Mouse (Mus musculus) spleen, embryonic (tissue): ENCODE data around the gene Ndufs2.

Source experiments
- CTCF ChIA-PET: fragments of 350-600 bp; sonication (Branson Sonifier 250); formaldehyde crosslinking; loops from one replicate; lab custom pipeline; 2022; lab: Charles Lee

The Ndufs2 gene

GRCm38 (mm10) chr1:171204249-171204644, 46.9 kb downstream of the Ndufs2 start:
- CTCF ChIA-PET: no interaction called here

DNA sequence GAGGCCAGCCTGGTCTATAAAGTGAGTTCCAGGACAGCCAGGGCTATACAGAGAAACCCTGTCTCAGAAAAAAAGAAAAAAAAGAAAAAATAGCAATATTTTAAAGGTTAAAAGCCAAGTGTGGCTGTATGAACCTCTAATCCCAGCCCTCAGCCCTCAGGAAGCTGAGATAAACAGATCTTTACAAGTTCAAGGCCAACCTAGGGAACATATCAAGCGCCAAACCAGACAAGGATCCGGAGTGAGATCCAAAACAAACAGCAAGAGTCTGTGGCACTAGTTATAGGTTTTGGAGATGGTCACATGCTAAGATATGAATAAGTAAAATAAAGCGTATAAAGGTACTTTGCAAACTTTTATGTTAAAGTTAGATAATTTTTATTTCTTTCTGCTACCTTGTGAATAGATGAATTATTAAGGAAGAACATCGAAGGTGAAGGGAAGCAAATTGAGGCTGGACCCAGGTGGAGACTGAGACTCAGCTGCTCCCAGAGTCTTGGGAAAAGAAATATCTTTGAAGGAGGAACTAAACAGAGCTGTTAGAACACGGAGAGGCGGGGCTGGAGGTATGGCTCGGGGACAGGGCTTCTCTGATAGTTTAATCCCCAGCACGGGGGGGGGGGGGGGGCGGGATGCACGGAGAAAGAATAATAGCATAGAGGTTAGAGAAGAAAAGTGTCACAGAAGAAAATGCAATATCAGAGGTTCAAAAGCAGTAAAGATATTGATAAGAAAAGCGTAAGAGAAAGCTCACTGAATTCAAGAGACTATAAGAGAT, 47.5 kb downstream of the Ndufs2 start:
- CTCF ChIA-PET: no interaction called here

DNA sequence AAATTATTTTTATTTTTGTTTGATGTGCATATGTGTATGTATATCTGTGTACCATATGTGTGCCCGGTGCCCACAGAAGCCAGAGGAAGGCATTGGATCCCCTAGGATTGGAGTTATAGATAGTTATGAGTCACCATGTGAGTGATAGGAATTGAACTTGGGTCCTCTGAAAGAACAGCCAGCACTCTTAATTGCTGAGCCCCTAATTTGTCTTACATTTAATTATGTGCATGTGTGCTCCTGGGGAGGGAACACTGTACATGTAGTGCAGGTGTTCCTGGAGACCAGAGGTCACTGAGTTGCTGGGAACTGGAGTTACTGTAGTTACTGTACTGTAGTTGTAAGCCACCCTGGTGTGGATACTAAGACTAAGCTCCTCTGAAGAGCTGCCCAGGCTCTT, 50.4 kb downstream of the Ndufs2 start:
- CTCF ChIA-PET: no interaction called here

- CTCF ChIA-PET: interaction anchor here (0.6 kb wide), 2 partner anchors 15 to 462 kb away, joined by 3 read pairs; no protein-coding TSS in a partner anchor
Measured at GRCm38 (mm10) chr1:171199532-171199931, 51.7 kb downstream of the Ndufs2 start.

GRCm38 (mm10) chr1:171195887-171196397, 55.2 kb downstream of the Ndufs2 start, which contains the start of gene Pcp4l1:
Pcp4l1 (minus strand) TSS chr1:171196268.
- CTCF ChIA-PET: interaction anchor here (0.5 to 1.2 kb wide), 2 partner anchors 33 to 371 kb away, joined by 3 read pairs; no protein-coding TSS in a partner anchor

DNA sequence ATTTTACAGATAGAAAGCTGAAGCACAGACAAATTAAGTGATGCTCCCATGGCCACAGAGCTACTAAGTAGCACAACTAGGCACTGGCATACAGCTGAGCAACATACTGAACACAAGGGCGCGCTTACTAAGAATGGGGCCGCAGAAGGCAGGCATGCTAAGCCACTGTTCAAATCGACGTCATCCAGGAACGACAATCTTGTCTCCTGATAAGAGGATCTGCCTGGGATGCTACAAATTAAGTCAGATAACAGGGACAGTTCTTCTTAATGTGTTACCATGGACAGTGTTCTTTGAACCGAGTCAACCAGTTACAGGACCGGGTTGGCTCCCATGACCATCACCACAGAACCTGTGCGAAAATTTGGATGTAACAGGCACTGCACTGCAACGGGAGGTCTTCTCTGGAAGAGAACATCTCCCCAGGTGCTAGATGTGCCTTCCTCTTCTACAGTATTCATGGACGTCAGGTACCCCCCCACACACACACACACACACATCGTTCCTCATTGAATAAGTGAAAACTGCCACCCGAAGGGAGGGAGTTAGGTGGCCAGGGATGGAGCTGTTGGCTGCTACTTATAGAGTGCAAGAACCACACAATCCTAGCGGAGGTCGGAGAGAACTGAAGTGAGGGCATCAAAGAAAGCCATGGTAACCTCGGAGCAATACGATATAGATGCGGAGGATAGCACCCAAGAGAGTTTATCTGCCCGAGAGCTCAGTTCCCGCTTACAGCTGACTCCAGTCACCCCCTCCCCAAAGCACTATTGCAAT, 56.0 kb downstream of the Ndufs2 start:
- CTCF ChIA-PET: interaction anchor here (1.2 kb wide), 1 partner anchor 32 kb away, joined by 3 read pairs; no protein-coding TSS in a partner anchor

- CTCF ChIA-PET: no interaction called here
Measured at GRCm38 (mm10) chr1:171193911-171194830, 57.0 kb downstream of the Ndufs2 start.

DNA sequence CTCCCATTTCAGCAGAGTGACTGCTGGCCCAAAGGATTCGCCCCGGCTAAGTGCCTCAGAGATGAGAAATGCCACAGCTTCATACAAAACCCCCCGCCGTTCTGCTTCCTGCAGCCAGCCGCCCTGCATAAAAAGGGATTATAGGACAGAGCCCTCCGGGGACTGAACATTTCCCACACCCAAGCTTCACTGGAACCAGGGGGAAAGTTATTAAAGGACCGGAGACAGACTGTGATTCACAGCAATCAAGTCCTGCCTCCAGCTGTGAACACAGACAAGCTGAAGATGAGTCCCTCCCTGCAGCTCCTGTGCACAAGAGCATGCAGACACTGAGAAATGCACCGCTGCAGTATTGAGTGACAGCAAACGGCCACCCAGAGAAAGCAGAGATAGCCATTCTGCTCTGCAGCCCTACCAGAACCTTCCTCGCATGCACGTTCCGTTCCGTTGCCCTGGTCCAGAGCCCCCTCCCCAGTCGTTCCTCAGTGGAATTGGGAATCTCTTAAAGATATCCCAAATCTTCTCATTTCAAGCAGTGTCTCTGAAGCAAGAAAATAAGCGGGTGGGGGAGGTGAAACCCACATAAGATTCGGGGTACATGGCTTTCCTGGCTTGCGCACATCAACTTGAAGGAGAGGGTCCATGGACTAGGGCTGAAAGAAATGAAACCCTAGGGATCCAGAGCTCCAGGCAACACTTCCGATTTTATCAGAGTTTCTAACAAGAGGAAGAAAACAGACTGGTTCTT, 57.9 kb downstream of the Ndufs2 start:
- CTCF ChIA-PET: no interaction called here

DNA sequence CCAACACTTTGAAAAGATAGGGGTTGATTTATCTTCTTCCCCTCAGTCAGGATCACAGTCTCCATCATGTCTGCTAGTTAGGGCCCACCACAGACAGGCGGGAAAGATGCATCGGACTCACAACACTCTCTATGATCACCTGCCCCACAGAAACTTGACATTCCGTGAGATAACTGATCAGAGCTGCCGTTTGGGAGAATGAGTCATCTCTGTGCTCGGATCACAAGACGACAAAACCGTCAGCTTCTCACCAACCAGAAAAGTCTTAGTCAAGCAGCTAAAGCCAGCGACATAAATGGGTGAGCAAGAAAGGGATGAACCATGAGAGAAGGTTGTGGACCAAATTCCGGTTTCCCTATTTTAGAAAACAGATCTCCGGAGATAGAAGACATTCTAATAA, 58.9 kb downstream of the Ndufs2 start:
- CTCF ChIA-PET: no interaction called here

GRCm38 (mm10) chr1:171190832-171191231, 60.4 kb downstream of the Ndufs2 start:
- CTCF ChIA-PET: interaction anchor here (0.7 kb wide), 1 partner anchor 132 kb away, joined by 6 read pairs; no protein-coding TSS in a partner anchor

DNA sequence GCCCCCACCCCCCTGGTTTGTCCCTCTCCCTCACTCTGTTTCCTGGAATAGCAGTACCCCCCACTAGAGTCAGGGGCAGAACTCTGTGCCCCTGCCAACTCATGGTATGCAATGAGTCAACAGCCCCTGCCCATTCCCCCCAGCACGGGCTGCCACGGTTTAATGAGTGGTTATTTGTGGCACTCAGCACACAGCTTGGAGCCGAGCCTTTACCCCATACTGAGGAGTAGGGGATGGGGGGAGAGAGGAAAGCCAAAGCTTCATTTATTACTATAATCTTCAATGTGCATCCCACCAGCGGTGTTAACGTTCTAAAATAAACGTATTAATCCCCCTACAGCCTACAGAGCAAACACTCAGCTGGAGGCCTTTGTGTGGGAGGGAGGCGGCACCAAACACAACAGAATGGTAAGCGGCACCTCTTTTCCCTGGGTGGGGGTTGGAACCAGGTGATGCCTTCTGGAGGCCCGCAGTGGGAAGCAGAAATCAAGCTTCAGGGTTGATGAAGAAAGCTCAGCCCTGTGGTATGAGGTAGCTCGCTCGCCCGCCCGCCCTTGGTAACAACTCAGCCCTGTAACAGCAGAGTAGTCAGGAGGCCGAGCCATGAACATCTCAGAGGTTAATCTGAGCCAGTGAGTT, 61.6 kb downstream of the Ndufs2 start:
- CTCF ChIA-PET: interaction anchor here (0.7 kb wide), 1 partner anchor 102 kb away, joined by 12 read pairs; no protein-coding TSS in a partner anchor

- CTCF ChIA-PET: interaction anchor here (0.6 to 0.7 kb wide), 2 partner anchors 39 to 102 kb away, joined by 6 to 12 read pairs; no protein-coding TSS in a partner anchor
Measured at GRCm38 (mm10) chr1:171189046-171189445, 62.1 kb downstream of the Ndufs2 start.

DNA sequence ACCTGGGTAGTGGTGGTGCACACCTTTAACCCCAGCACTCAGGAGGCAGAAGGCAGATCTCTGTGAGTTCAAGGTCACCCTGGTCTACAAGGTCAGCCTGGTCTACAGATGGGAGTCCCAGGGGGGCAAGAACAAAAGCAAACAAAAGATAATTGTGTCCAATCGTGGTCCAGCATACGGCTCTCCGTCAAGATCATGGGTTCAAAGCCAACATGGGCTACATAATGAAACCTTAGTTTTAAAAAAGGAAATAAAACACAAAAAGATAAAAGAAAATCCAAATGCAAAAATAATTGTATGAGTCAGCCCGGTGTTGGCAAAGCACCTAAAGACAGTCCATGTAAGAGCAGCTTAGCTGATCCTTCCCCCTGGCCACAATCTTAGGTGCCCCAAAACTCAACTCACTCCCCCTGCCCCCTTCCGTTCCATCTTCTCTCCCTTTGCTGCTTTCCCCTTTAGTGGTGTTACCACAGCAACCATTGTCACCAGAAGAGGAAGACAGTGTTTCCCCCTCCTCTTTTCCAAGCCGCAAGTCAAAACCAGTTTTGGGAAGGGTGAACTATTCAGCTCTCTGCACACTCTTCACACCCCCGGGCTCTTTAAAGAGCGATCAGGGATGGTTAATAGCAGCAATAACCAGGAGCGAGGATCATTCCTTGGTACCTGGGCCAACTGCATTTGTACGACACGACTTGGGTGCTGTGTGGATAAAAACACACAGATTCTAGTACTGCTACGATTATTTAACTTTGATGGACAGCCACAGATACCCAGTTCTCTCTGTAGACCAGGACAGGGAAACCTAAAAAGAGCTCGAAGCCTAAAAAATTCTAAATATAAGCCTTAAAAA, 63.1 kb downstream of the Ndufs2 start:
- CTCF ChIA-PET: interaction anchor here (0.6 kb wide), 1 partner anchor 40 kb away, joined by 6 read pairs; no protein-coding TSS in a partner anchor

DNA sequence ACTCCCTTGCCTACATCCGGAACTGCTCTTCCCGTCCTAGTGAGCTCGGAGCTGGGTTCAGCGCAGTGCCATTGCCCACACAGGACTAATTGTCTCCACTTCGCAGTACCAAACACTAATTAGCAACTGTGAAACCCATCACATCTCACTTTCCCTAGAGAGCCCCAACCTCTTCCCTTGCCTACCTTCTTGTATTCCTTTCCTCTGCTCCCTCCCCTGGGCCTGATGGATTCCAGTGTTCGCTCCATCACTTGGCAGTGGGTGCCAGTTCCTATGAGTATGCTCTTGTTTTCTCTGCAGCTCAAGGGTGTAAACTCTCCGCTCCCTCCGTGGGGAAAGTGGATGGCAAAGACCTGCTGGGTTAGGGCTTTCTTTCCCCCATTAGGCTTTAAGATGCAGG, 65.5 kb downstream of the Ndufs2 start:
- CTCF ChIA-PET: interaction anchor here (0.5 kb wide), 1 partner anchor 18 kb away, joined by 3 read pairs; no protein-coding TSS in a partner anchor
